Mouse (Mus musculus): ENCODE results near the gene Map3k4.

Map3k4 gene

DNA sequence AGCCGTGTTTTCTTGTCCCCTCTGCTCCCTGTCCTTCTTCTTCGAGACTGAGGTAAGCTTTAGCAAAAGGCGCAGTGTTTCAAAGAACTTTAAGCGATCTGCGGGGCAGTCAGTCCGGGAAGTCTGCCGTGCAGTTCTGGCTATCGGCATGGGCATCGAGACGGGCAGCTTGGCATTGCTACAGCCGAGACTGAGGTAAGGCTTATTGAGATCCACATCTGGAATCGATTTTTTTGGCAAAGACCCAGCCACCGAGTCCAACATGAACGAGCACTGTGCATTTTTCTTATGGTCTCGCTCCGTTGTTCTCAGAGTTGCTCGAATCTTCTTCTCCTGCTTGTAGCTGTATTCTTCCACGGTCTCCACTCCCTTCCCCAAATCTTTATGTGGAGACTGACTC is 46.8 kb downstream of the Map3k4 start:
- no peak for DNase-seq (ENCODE audit: low read depth, low spot score)

DNA sequence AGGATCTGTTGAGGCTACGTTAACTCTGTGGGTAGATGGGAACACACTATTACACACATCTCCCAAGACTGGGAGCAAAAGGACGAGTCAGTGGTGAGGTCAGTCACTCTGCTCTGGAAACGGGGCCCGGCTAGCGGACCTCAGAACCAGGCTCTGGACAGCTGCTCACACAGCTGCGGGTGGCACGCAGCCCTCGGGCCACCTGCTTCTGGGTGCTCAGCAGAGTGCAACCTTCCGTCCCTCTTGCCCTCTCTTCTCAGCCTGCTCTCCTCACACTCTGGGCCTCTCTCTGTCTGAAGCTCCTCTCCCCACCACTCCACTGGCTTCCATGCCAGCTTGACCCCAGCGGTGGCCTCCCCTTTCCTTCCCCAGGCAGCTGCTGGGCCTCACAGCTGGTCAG is 50.1 kb downstream of the Map3k4 start:
- no peak for DNase-seq (ENCODE audit: low read depth, low spot score)

DNA sequence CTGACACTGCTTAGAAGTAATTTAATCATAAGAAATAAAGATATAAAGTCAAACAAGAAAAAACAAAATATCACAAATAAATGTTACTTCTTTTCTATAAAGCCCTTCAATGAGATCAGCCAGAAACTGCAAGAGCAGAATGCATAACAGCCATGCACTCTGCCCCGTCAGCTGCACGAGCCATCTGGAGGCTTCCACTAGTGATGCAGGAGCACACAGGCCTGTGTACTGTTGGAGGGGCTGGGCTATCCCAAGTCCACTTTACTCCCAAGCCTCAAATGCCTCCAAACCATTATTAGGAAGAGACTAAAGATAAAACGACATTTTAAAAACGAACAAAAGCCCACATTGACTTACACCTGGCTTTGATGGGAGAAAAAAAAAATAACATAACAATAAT is 50.5 kb downstream of the Map3k4 start:
- DNase-seq (ENCODE audit: low read depth, low spot score) = no peak

DNA sequence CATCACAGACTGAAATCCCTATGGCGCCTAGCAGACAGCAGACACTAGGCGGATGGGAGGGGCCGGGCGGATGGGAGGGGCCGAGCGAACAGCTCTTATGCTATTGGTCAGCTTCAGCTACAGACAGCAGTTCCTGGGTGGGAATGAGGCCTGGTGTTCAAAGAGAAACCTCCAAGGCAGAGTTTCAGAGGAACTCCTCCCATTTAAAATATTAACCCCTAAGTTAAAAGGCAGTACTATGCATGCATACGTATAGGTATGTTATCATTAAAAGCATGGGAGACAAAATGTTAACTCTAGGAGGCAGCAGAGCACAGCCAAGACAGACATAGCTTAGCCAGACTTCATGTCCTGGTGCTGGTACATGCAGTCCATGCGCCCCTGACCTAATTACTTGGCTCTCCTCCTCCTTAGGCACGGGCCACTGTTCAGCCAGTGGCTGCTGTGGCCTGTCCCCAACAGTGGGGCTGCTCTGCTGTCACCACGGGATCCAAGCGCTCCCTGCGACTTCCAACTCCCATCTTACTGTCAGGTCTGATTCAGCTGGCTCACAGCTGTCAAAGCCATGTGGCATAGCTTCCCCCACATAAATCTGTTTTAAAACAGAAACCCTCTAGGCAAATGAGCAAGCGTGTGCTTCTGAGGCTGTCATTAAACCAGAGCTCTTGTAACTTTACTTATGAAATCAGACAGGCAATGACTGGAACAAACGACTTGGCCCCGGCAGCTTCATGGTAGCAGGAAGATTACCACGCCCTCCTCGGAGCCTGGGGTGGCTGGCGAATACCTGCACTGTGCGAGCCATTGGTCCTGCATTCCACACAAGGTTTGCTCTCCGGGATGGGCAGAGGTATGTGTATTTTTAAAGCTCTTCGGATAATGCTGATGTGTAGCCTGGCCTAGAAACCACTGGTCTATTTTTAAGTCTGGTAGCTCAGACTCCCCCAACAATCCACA is 52.3 kb downstream of the Map3k4 start:
- no peak for DNase-seq (ENCODE audit: low read depth, low spot score)

DNA sequence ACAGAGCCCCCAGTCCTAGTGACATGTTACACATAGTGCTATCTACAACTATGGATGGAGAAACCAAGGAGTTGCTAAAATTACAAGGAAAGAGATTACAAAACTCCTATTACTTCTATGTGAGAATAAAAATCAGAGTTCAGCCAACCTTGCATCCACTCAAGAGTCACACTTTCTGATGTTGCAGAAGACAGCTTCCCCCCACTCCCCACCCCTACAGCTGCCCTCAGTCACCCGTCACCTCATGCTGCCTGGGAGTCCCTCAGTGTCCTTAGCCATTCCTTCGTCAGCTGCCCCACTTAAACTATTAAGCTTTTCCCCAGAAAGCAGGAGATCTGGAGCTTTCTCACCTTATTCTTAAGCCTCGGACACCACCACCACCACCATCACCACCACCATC is 54.3 kb downstream of the Map3k4 start:
- no peak for DNase-seq (ENCODE audit: low read depth, low spot score)

DNA sequence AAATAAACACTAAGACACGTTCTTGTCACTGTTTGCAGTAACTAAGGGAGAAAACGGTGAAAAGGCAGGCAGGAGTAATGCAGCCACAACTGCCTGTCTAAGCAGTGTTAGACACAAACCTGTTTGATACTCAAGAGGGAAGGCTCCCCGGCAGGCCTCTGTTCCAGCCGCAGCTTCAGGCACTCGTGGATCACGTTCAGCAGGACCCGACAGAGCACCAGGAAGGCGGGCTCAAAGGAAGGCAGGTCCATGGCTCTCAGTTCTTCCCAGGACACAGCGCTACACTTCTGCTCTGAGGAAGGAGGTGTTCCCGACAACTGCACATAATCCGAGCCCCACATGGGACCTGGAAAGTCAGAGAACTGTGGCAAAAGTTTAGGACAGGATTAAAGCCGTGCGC is 54.8 kb downstream of the Map3k4 start:
- no peak for DNase-seq (ENCODE audit: low read depth, low spot score)

DNA sequence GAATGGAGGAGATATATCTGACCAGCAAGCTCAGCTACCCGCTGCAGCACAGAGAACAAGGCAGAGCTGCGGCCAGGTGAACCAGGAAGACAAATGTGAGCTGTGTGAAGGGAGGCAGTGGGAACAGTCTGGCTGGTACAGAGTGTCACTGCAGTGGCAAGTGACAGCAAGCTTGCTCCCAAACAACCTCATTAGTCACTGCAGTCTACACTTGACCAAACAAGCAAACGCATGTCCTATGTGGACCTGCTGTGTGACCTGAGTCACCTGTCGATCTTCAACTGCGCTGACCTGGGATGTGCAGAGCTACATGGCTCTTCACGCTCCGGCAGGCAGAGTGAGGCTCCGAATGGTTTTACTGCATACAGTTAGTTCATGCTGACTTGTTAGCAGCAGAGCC is 55.7 kb downstream of the Map3k4 start:
- no peak for DNase-seq (ENCODE audit: low read depth, low spot score)

DNA sequence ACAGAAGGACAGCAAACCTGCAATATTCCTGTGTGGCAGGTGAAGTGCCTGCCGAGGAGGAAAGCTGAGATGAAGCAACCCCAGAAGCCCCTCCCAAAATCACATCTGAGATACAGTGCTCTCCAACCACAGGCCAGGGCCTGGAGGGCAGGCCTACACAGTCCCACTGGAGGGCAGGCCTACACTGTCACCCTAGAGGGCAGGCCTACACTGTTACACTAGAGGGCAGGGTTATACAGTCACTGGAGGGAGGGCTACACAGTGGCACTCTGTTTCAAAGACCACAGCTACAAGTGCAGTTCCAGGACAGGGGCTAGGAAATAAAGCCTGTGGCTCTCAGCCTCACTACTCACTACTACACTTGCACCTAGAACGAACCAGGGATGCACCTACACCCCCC is 56.7 kb downstream of the Map3k4 start:
- no peak for DNase-seq (ENCODE audit: low read depth, low spot score)

DNA sequence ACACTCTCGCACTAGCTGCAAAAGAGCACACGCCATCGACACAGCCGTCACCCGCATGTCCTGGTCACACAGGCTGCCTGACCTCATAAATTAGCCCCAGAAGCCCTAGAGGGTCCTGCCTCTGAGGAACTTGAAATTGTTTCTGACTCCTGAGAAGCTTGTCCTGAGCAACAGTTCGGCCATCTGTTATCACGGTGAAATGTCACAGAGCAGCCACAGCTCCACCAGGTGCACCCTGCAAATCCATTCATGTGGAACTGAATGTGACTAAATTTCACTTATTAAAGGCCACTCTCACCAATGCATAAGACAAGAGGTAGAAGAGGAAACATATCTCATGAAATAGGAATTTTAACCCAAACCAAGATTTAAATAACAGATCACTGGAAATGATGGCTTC is 57.2 kb downstream of the Map3k4 start:
- DNase-seq (ENCODE audit: low read depth, low spot score) = no peak

DNA sequence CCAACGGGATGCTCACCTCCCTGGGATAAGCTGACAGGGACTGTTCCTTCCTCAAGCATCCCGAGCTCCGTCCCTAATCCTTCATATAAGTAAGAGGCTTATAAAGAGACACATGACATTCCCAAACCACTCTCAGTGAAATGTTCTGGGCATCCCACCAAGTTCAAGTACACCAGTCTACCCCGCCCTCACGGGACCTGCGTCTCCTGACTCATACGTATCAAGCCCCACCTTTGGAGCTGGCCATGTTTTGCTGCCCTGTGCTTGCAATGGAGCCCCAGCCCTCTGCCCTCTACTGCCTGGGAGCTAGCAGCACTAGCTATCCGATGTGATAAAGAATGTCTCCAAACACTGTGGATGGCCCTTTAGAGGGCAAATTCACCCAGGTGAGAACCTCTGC is 58.6 kb downstream of the Map3k4 start:
- no peak for DNase-seq (ENCODE audit: low read depth, low spot score)

DNA sequence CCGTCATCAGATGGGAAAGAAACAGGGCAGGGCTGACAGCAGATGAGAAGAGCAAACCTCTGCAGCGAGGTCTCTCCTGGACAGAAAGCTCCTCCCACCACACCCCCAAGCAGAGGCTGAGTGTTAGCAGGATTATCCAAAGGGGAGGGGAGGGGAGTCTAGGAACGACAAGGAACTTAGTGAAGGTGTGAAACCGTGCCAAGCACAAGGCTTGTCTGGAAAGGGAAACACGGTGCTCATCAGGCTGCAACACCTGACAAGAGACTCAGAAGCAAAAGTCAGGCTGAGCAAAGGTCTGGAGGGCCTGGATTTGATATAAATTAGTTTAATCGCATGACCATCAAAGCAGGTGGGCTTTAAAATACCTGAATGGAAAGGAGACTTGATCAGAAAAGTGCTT is 60.1 kb downstream of the Map3k4 start:
- DNase-seq (ENCODE audit: low read depth, low spot score) = no peak

DNA sequence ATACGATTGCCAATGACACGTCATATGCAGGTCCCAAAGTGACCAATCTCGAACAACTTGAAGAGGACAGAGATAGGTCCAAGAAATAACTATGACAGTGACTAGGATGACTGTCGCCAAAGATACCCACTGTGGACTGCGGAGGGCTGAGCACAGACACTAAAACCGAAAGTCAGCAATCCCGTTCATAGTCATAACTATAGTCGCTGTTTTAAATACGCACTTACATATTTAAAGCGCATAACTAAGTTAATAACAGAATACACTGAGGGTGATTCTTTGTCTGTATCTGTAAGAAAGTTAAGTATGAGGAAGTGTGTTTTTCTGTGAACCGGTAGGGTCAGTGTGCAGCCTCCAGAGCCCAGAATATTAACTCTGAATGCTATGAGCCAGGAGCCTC is 62.5 kb downstream of the Map3k4 start:
- DNase-seq (ENCODE audit: low read depth, low spot score) = no peak

DNA sequence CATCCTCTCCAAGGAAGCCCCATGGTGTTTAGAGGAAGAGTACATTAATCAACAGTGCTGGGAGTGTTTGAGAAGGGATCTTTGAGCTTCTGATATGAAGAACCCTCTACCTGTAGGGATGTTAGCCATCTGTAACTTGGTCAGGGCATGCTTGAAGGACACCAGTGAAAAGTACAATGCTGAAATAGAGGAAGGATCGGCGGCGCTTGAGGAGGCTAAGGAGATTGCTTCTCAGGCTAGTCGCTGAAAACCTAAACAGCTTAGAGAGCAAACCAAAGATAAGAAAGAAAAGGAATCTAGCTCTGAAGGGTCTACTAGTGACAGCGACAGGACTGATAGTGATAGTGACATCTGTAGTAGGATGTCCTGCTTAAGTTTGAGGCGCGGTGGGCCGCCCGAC is 68.0 kb downstream of the Map3k4 start:
- DNase-seq (ENCODE audit: low read depth, low spot score) = no peak

DNA sequence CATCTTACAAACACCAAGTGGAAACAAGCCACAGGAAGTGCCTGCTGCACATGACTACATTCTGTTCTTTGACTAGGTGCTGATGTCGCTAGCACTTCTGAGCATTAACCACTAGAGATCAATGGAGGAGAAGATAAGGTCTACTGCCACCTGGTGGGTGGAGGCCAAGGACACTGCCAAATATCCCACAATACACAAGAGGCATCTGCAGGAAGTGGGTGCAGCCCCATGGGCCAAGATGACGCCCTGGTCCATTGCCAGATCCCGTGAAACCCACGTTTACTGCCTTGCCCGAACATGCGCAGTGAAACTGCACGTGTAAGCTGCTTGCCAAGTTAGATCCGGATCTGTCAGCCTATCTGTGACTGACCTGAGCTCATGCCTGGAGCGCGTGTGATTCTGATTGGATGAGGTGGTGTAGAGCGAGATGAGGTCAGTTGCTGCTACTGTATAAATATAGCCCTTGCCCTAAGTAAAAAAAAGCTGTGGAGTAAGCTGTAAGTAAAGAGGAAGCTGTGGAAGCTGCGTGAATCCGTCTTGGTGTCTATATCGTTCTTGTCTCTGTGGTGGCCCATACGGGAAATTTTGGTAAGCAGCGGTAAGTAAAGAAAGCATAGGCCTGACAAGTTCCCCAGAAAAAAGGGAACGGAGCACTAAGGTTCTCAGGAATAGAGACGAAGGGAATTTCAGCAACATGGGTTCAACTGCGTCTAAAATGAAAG is 68.7 kb downstream of the Map3k4 start:
- DNase-seq (ENCODE audit: low read depth, low spot score) = no peak

DNA sequence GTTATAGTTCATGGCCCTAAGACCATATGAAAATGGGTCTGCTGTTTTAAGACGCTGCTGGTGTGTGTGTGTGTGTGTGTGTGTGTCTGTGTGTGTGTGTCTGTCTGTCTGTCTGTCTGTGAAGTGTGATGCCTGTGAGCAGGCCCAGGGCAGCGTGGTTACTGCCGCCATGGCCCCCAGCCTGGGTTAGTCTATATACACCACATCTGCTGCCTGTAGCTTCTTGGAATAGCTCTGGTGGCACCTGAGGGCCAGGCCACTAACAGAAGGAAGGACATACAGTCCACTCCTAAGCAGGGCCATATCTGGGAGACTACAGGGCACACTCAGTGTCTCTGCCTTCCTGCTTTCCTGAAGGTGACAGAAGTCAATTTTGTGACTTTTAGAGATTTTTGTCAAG is 77.9 kb downstream of the Map3k4 start:
- DNase-seq (ENCODE audit: low read depth, low spot score) = no peak

DNA sequence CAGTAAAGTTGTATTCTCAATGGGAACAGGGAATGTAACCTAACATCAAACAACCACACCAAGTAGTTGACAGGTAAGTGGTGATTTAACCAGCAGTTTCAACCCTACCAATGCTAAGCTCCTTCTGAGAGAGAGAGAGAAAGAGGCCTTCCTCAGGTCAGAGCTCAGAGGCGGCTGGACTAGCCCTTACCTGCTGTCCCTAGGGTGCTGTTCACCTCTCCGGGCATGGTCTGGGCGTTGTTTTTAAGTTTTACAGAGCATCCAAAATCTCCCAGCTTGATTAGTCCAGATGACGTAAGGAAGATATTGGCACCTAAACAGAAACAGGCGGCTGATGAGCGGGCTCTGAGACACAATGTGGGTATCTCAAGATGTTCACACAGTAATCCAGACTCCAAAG is 85.9 kb downstream of the Map3k4 start:
- no peak for DNase-seq (ENCODE audit: low read depth, low spot score)

DNA sequence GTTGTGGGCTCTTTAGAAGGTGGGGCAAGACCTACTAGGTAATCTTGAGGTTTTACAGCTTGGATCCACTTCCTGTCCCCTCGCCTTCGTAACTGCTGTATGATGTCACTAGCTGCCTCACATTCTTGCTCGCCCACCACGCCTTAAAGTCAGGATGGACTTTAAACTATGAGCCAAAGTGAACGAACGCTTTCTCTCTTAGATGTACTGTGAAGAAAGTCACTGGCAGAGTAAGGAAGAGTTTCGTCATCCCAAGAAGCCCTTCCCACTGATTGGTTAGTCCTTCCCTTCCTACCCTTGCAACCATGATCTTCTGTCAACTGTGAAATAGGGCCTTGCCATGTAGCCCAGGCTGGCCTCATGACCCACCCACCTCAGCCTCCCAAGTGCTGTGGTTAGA is 87.5 kb downstream of the Map3k4 start:
- DNase-seq (ENCODE audit: low read depth, low spot score) = no peak

DNA sequence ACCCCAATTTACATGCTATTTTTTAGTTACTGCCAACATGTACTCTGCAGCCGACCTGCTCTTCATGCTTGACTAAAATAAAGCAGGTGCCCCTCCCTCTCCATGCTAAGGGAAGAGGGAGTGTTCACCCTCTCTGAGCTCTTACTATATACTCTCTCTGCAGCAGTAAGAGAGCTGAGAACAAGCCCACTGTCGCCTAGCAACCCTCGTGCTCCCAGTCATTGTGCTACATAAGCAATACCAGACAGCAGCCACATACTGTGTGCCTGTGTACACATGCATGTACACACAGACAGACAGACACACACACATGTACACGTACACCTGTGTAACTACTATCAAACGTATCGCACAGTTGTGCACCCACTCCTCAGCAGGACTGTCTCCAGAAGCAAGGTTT is 88.4 kb downstream of the Map3k4 start:
- DNase-seq (ENCODE audit: low read depth, low spot score) = no peak

DNA sequence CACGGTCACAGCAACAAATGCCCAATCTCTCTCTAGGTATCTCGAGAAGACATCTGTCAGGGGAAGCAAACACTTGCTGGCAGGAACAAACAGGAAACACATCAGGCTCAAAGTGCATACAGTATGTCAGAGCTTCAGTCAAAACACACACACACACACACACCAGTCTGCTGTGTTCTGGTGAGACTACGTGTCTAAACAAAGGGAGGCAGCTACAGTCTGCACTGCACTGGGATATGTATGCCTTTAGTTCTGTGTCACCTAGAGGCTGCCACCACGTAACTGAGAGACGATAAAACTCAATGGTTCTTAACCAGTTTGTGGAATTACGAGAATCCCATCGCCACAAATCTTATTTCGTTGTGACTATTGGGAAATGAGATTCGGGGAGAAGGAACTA is 88.8 kb downstream of the Map3k4 start:
- DNase-seq (ENCODE audit: low read depth, low spot score) = no peak

DNA sequence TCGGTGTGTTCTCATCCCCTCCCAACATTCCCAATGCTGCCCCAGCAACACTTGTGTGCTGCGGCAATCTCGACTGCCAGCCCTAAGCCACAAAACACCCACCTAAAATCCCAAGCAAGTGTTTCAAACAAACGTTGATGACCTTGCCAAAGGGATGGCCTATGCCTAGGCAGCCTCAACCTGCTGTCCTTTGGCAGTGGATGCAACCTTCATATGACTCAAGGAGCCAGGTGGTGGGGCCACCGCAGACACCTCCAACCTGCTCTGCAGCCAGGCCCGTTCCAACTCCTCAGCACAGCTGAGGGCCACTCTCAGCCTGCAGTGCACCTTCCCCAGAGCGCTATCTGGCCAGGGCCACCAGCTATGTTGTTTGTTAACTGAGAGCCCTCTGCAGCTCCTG is 90.1 kb downstream of the Map3k4 start:
- DNase-seq (ENCODE audit: low read depth, low spot score) = no peak

DNA sequence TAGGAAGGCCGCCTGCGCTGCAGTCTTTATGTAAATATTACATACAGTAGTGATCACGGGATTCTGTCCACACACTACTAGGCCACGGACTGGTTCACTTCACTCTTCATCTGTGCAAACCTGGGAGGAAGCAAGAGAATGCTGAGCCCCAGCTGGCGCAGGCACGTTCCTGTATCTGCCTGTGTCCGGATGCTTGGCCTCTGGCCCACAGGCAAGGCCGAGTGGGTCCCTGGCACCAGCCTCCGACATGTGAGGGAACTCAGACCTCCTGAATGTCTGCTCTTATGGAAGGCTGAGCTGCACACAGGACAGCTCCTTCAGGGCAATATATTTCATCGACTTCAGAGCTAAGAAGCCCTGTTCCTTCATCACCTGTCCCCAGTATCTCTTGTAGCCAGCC is 90.6 kb downstream of the Map3k4 start:
- DNase-seq (ENCODE audit: low read depth, low spot score) = no peak

DNA sequence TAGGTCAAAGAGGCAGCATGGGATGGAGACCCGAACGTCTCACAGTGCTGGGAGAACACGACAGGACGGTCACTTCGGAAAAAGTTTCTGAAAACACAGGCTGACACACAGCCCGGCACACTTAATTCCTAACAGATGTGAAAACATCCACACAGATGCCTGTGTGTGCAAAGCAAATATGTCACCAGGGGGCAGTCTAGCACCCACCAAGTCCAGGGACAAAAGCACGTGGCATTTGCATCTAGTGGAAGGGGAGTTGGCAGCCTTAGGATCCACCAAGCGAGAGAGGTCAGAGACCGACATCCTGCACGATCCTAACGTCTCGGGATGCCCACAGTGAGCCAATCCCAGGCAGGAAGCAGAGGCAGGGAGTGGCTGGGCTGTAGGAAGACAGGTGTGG is 92.0 kb downstream of the Map3k4 start:
- DNase-seq (ENCODE audit: low read depth, low spot score) = no peak

DNA sequence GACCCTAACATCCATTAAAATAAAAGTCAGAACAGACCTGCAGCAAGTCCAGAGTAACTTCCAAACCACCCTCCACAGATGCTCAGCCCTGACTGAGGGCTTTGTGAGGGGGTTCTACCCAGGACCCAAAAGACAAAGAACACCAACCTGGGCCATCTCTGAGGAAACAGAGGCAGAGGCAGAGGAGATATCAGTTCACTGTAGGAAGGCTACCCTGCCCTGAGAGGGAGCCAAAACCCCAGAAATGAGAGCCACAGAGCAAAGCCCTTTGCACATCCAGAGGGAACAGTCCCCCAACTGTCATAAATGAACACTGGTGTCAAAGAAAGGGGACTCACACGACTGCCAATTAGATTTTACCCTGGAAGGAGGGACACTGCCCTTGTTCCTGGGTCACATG is 93.4 kb downstream of the Map3k4 start:
- DNase-seq (ENCODE audit: low read depth, low spot score) = no peak
